Mouse (Mus musculus): ENCODE results near the gene Stk40. TPM values are rescaled to one million over a fixed set of nuclear protein-coding genes. Genes with fewer than 3 reads are reported as not detected.

Gene Stk40
- total and polyA plus RNA-seq, 2 experiments = 6.5 to 22.9 TPM

- Histone ChIP-seq H3K79me2 (ENCODE audit: control insufficient read depth, insufficient read depth, low read length) (peaks cover 12% of the 10 kb centered on the region; the same call in 1 of the 2 replicates), H3K27ac (replicated peaks; ENCODE audit: insufficient read depth, low read depth, low read length) (no peak overlapping the region), H3K4me1 (ENCODE audit: control insufficient read depth, insufficient read depth, low read length) (peaks cover 2% of the 10 kb centered on the region; the same call in 1 of the 2 replicates), H3K4me3 (ENCODE audit: insufficient read depth, low read depth, low read length) (no peak overlapping the region), H3K9ac (ENCODE audit: low read depth, low read length) (no peak overlapping the region), H3K27me3 (ENCODE audit: control insufficient read depth, insufficient read depth, low read length) (no peaks in the 10 kb centered on the region), H3K36me3 (ENCODE audit: control insufficient read depth, insufficient read depth, low read length) (peaks cover 30% of the 10 kb centered on the region; the same call in 1 of the 2 replicates)
- TF ChIP-seq CTCF (IDR thresholded peaks at IDR 0.05; ENCODE audit: low read depth, low read length) (no peak), POLR2A (IDR thresholded peaks at IDR 0.05; ENCODE audit: extremely low read depth, insufficient read depth, low read length) (no peak)
- no peak for DNase-seq (ENCODE audit: extremely low read depth, low read depth, low spot score)
- WGBS = 66% methylated on average over 10 of the region's 10 CpGs
These were observed 19.7 kb downstream of the Stk40 start for GRCm38 (mm10) chr4:126123309-126124040.

GRCm38 (mm10) chr4:126130502-126130901 lies 26.7 kb downstream of the Stk40 start:
- no peak overlapping the region for H3K4me3 ChIP-seq (ENCODE audit: insufficient read depth, low read depth, low read length)
- H3K9ac ChIP-seq (ENCODE audit: low read depth, low read length) = no peak overlapping the region
- peak overlapping the region; percentile 65; the same call in 1 of the 2 replicates for H3K27ac ChIP-seq (replicated peaks; ENCODE audit: insufficient read depth, low read depth, low read length)
- H3K4me1 ChIP-seq (ENCODE audit: control insufficient read depth, insufficient read depth, low read length) = peaks cover 4% of the 10 kb centered on the region; the same call in 1 of the 2 replicates
- H3K79me2 ChIP-seq (ENCODE audit: control insufficient read depth, insufficient read depth, low read length) = no peaks in the 10 kb centered on the region
- H3K27me3 ChIP-seq (ENCODE audit: control insufficient read depth, insufficient read depth, low read length) = no peaks in the 10 kb centered on the region
- no peak for TF ChIP-seq CTCF (IDR thresholded peaks at IDR 0.05; ENCODE audit: low read depth, low read length)
- no peak for TF ChIP-seq POLR2A (IDR thresholded peaks at IDR 0.05; ENCODE audit: extremely low read depth, insufficient read depth, low read length)
- WGBS = 75% methylated on average over 11 of the region's 11 CpGs
- peaks cover 50% of the 10 kb centered on the region for H3K36me3 ChIP-seq (ENCODE audit: control insufficient read depth, insufficient read depth, low read length)
- DNase-seq (ENCODE audit: extremely low read depth, low read depth, low spot score) = peak; percentile 34

- TF ChIP-seq POLR2A (IDR thresholded peaks at IDR 0.05; ENCODE audit: extremely low read depth, insufficient read depth, low read length) = no peak
- TF ChIP-seq CTCF (IDR thresholded peaks at IDR 0.05; ENCODE audit: low read depth, low read length) = no peak
- Histone ChIP-seq H3K4me1 (ENCODE audit: control insufficient read depth, insufficient read depth, low read length) (peaks cover 4% of the 10 kb centered on the region; the same call in 1 of the 2 replicates), H3K4me3 (ENCODE audit: insufficient read depth, low read depth, low read length) (no peak overlapping the region), H3K27ac (replicated peaks; ENCODE audit: insufficient read depth, low read depth, low read length) (peak overlapping the region; percentile 78), H3K27me3 (ENCODE audit: control insufficient read depth, insufficient read depth, low read length) (no peaks in the 10 kb centered on the region), H3K79me2 (ENCODE audit: control insufficient read depth, insufficient read depth, low read length) (no peaks in the 10 kb centered on the region), H3K36me3 (ENCODE audit: control insufficient read depth, insufficient read depth, low read length) (peaks cover 46% of the 10 kb centered on the region), H3K9ac (ENCODE audit: low read depth, low read length) (0 out of 2 replicates have a peak overlapping the region, but pooled peaks have one; percentile 10)
- DNase-seq (ENCODE audit: extremely low read depth, low read depth, low spot score) = peak; percentile 42
- 84% methylated on average over 10 of the region's 10 CpGs for WGBS
These were observed 27.7 kb downstream of the Stk40 start for GRCm38 (mm10) chr4:126131290-126132121.

- peak overlapping the region; percentile 78 for H3K27ac ChIP-seq (replicated peaks; ENCODE audit: insufficient read depth, low read depth, low read length)
- DNase-seq (ENCODE audit: extremely low read depth, low read depth, low spot score) = no peak
- WGBS = 88% methylated on average over 6 of the region's 6 CpGs
- H3K4me1 ChIP-seq (ENCODE audit: control insufficient read depth, insufficient read depth, low read length) = peaks cover 4% of the 10 kb centered on the region; the same call in 1 of the 2 replicates
- H3K79me2 ChIP-seq (ENCODE audit: control insufficient read depth, insufficient read depth, low read length) = no peaks in the 10 kb centered on the region
- H3K27me3 ChIP-seq (ENCODE audit: control insufficient read depth, insufficient read depth, low read length) = no peaks in the 10 kb centered on the region
- TF ChIP-seq CTCF (IDR thresholded peaks at IDR 0.05; ENCODE audit: low read depth, low read length) (no peak), POLR2A (IDR thresholded peaks at IDR 0.05; ENCODE audit: extremely low read depth, insufficient read depth, low read length) (no peak)
- no peak overlapping the region for H3K9ac ChIP-seq (ENCODE audit: low read depth, low read length)
- H3K4me3 ChIP-seq (ENCODE audit: insufficient read depth, low read depth, low read length) = no peak overlapping the region
- peaks cover 44% of the 10 kb centered on the region for H3K36me3 ChIP-seq (ENCODE audit: control insufficient read depth, insufficient read depth, low read length)
These were observed 29.0 kb downstream of the Stk40 start for GRCm38 (mm10) chr4:126132636-126133264.

GRCm38 (mm10) chr4:126134236-126134635 lies 30.5 kb downstream of the Stk40 start:
- H3K4me1 ChIP-seq (ENCODE audit: control insufficient read depth, insufficient read depth, low read length) = peaks cover 4% of the 10 kb centered on the region; the same call in 1 of the 2 replicates
- H3K36me3 ChIP-seq (ENCODE audit: control insufficient read depth, insufficient read depth, low read length) = peaks cover 41% of the 10 kb centered on the region
- DNase-seq (ENCODE audit: extremely low read depth, low read depth, low spot score) = no peak
- no peaks in the 10 kb centered on the region for H3K79me2 ChIP-seq (ENCODE audit: control insufficient read depth, insufficient read depth, low read length)
- no peaks in the 10 kb centered on the region for H3K27me3 ChIP-seq (ENCODE audit: control insufficient read depth, insufficient read depth, low read length)
- TF ChIP-seq POLR2A (IDR thresholded peaks at IDR 0.05; ENCODE audit: extremely low read depth, insufficient read depth, low read length) (no peak), CTCF (IDR thresholded peaks at IDR 0.05; ENCODE audit: low read depth, low read length) (no peak)
- no peak overlapping the region for H3K9ac ChIP-seq (ENCODE audit: low read depth, low read length)
- peak overlapping the region; percentile 14; the same call in 1 of the 2 replicates for H3K27ac ChIP-seq (replicated peaks; ENCODE audit: insufficient read depth, low read depth, low read length)
- H3K4me3 ChIP-seq (ENCODE audit: insufficient read depth, low read depth, low read length) = no peak overlapping the region
- WGBS = 93% methylated on average over 4 of the region's 4 CpGs

Measured in liver, adult 2 months (tissue).